Mouse (Mus musculus) hindlimb bud, embryonic 11.5 days (tissue): ENCODE results near the gene Actl6b.
A peak's percentile ranks its signal among the peaks of the same experiment; 100 is the strongest.

Experiments used
- DNase-seq: peaks from one replicate; pipeline ENCODE4 v3.0.0-alpha.2; 2012; ENCODE audit warnings: low read depth, low spot score; ENCODE audit errors: extremely low spot score

Gene Actl6b

GRCm38 (mm10) chr5:137528247-137528968 is 24.9 kb upstream of the Actl6b start:
- DNase-seq: no peak

DNA sequence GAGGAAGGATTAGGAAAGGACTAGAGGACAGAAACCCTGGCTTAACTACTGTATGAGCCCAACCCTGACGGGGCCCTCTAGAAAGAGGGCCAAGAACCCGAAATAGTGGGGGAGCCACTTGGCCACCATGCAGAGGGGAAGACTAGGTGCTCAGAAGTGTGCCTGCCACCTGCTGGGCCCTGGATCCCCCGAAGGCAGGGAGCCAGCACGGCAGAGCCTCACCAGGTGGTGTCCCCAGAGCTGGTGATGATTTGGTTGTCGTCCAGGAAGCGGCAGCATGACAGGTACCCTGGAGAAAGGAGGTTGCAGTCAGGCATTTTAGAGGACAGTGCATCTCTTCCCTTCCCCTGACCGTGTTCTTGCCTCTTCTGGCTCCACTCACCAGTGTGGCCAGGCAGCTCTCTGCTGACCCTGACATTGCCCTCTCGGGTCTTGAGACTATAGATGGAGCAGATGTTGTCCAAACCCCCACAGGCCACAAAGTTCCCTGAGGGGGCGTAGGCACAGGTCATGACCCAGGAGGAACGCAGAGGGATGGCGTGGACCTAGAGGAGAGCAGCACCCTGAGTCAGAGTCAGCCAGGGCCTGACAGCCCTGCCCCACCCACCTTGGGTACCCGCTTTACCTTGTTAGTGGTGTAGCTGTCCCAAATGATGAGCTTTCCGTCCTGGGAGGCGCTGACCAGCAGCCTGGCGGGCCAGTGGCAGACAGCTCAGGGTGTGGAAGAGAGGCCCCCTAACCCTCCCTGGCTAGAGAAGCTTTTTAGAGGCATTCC is 23.9 kb upstream of the Actl6b start:
- DNase-seq: no peak

DNA sequence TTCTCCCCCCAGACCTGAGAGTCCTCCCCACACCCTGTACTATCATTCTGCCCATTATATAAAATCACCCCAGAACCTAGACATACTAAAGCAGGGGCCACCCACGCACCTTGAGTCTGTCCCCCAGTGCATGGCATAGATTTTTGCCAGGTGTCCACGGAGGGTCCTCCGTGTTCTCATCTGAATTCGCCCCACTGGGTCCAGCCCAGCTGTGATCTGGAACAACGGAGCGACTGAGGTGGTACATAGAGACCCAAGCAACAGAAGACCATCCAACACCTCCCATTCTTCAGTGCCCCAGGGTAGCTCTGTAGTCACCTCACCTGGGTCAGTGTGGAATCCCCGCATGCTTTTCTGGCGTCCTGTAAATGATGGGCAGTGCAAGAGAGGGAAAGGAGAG is 23.2 kb upstream of the Actl6b start:
- no peak for DNase-seq

GRCm38 (mm10) chr5:137530588-137531413 is 22.5 kb upstream of the Actl6b start:
- DNase-seq: no peak

DNA sequence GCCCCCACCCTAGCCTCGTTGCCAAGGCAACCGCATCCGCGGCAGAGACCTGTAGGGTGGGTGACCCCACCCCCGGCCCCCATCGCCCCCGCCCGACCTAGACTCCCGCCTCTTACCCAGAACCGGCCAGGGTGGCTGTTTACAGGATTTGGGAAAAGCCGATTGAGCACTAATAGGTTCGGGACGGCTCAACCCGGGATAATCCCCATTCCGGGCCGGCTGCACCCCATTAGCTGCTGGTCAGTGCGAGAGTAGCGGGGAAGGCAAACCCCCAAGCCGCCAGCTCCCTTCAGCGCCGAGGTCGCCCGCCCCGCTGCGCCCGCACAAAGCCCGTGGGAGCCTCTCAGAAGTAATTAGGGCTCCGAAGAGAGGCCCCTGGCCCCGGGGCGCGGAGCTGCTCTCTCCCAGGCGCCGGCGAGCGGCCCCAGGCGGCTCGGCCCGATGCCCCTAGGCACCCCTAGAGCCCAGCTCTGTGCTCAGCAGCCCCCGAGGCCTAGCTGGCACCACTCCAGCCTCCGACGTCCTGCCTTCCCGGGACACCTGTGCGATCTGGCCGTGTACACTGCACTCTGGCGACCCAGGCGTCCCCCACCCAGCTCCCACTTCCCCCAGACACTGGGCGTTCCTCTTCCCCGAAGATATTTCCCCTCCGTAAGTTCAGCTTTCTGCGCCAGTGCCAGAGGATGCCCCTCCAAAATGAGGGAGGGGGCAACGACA is 21.7 kb upstream of the Actl6b start:
- no peak for DNase-seq

GRCm38 (mm10) chr5:137532131-137532807 is 21.0 kb upstream of the Actl6b start:
- no peak for DNase-seq

DNA sequence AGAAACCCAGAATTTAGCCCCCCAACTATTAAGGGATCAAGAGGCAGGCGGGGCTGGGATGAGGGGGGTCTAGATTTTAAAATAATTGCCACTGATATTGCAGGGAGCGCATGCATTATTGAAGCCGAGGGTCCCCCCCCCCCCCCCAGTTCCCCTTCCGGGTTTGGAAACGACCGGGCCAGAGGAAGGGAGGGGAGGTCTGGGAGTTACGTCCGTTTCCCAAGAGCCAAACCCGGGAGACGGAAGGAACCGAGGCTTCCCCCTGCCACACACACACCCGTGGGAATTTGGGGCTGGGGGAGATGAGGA is 20.6 kb upstream of the Actl6b start:
- no peak for DNase-seq

DNA sequence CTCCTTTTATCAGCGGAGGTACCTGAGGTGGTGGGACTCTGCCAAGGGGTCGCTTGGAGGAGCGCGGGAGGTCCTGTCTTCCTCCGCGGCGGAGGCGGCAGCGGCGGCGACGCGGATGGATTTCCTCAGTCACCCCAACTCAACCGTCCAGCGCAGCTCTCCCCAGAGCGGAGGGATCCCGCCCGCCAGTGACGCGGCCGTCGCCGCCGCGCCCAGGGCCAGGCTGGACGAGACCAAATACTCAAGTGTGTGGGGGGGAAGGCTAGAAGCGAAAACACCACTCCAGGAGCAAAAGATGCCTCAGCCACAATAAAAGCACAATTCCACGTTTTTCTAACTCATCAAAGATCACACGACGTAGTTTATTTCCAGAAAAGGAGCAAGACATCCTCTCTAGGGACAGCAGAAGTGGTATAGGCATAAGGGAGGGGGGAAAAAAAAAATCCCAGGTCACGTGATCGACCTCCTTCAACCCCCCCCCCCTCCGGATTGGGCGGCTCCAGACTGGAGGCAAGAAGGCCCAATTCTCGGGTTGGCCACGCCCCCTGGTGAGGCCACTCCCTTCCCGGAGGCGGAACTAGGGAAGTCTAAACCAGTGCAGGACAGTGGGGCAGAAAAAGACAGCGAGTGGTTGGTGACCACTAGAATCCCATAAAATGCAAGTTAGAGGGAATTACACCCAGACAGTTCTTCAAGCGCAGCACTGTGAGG is 20.0 kb upstream of the Actl6b start, which contains the start of the genes Epo and Gnb2:
TSS of gene Epo (minus strand) at position 126 of the 711 bp plus-strand sequence.
TSS of gene Gnb2 (minus strand) at position 394 of the 711 bp plus-strand sequence.
- peak; percentile 99 for DNase-seq

DNA sequence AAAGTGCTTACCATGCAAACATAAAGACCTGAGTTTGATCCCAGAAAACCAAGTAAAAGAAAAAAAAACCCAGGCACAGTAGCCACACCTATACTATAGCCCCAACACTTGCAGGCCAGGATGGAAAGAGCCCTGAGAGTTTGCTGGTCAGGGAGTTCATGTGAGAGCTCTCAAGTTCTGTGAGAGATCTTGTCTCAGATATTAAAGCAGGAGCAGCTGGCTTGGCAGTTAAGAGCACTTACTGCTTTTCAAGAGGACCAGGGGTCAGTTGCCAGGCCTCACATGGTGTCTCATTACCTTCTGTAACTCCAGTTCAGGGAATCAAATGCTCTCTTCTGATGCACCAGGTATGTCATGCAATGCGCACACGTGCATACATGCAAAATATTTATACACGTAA is 18.6 kb upstream of the Actl6b start:
- no peak for DNase-seq

DNA sequence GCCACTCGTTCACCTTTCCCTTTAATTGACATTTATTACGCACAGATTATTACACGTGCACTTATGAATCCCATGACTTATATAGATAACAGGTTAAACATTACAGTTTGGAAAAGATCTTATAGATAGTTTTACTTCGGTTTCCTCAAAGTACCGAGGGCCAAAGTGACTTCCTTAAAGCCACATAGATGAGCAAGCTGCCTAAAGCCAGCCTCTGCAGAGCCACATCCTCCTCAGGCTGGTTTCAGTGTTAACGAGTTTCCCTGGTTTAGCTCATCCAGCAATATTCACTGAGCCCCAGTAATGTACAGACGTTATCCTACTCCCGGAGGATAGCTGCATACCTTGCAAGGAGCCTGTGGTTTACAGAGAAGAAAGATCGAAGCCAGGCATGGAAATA is 18.0 kb upstream of the Actl6b start:
- DNase-seq: no peak

- no peak for DNase-seq
These were observed 15.9 kb upstream of the Actl6b start for GRCm38 (mm10) chr5:137537461-137537860.

DNA sequence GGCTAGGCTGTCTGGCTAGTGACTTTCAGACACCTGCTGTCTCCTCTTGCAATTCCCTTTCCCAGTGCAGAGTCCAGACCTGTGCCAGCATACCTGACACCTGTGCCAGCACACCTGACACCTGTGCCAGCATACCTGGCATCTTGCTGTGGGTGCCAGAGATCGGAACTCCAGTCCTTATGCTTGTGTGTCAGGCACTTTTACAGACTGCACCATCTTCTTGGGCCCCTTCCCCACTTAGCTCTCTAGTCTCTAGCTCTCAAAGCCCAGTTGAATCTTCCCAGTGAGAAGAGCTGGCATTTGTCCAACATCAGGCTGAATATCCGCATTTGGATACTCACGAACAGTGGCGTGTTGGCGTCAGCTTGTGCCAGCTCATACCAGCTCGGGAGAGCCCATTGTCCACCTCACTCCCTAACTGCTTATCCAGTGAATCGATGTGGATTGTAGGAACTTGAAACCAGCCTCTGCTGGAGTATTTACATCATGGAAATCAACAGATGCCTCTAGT is 14.0 kb upstream of the Actl6b start:
- DNase-seq: no peak

DNA sequence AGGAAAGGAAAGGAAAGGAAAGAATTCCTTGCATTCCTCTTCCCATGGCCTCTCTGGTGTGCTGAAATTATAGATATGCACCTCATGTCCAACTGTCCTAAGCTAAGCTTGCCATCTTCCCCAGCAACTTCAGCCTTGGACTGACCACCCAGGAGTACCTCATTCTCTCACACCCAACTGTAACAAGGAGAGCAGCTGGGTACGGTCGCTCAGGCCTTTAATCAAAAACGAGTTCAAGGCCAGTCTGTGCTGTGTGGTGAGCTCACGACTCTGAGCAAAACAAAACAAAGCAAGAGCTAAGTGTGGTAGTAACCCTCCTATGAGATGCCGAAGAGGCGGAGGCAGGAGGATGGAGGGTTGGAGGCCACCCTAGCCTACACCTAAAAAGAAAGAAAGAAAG is 12.3 kb upstream of the Actl6b start:
- no peak for DNase-seq

DNA sequence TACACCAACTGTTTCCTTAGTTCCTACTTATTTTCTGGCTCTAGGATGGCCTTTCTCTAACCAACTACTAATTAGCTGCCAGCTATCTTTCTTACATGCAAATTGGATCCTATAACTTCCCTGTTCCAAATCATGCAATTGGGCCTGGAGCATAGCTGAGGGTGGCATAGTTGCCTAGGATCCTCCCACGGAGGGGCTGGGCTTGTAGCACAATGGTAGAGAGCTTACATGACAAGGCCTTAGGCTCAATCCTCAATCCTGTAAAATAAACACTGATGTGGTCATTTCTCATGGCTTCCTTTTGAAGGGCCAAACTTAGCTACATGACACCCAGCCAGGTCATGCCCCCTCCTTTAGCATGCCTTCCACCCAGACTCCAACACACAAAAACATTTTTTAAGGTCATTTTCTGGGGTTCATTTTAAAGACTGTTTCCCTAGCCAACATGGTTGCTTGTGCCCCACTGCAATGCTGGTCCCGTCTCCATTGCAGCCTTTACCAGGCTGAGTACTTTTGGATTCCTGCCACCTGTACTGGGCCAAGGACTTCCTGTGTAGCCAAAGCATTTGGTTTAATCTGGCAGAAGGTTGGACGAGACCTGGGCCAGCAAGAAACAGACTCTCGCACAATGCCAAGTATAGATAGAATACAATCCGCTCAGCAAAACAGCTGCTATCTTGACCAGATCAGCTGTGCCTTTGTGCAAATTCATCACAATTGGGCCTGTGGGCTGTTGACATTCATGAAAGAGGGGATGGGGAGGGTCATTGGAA is 11.4 kb upstream of the Actl6b start:
- no peak for DNase-seq

GRCm38 (mm10) chr5:137544926-137545325 is 8.4 kb upstream of the Actl6b start:
- DNase-seq: no peak

DNA sequence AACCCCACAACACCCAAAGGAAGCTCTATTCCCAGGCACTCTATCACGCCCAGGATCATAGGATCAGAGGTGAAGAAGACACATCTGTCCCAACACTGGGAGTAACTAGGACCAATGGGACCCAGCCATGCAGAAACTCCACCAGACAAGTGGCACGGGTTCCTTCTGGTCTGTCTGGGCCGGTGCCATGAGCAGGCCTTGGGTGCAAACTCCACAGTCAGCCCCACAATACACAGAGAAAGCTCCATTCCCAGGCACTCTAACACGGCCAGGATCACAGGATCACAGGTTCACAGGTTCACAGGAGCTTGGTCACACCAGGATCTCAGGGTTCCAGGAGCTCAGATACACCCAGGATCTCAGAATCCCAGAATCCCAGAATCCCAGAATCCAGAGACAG is 7.7 kb upstream of the Actl6b start:
- DNase-seq: no peak

DNA sequence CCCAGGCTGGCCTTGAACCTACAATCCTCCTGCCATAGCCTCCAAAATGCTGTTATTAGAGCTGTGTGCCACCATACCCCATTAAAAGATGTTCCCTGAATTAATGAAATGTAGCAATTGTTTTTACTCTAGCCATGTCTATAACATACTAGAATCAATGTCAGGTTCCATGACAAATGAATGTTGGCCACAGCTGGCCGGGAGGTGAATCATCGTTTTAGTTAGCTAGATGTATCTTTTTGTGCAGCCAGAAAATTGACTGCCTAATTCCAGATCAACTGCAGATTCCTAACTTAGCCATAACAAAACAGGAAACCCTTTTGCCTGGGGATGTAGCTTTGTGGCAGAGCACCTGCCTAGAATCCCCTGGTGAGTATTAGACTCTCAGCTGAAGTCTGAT is 3.5 kb upstream of the Actl6b start:
- DNase-seq: no peak

DNA sequence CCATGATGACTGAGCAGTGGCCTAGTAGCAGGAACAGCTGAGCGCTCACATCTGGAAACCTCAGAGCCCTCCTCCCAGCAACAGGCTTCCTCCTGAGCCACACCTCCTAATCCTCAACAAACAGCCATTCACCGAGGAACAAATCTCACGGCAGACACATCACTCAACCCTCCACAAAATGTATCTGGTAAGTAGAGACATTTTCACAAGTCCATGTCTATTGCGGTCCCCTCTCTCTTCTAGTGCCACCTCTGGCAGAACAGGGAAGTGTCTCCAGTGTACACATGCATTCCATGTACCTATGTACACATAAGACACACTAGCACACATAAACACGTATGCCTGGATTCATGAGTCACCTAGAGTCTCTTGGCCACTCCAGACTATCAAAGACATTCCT is 2.2 kb upstream of the Actl6b start:
- no peak for DNase-seq

DNA sequence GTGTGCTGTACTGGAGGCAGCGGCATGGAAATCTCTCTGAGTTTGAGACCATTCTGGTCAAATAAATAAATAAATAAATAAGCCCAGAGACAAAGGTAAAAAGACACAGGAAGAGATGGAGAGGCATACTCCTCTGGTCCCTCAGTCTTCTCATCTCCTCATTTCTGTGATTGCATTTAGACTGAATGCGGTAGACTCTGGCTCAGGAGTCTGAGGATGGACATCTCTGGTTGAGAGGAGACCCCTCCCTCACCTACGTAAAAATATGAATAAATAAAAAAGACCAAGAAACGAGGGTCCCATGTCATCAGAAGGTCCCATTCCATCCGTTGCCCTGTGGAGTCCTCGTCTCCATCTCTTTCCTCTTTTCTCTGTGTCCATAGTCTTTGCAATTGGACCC is 317 bp upstream of the Actl6b start:
- DNase-seq: no peak
